Mouse (Mus musculus): ENCODE measurements at regions not wholly inside any gene's neighbourhood (a gene's known extent, or its start where the extent isn't known, plus 50 kb on each side); places are given as distances from the start of the nearest gene placed in this dataset.

DNA sequence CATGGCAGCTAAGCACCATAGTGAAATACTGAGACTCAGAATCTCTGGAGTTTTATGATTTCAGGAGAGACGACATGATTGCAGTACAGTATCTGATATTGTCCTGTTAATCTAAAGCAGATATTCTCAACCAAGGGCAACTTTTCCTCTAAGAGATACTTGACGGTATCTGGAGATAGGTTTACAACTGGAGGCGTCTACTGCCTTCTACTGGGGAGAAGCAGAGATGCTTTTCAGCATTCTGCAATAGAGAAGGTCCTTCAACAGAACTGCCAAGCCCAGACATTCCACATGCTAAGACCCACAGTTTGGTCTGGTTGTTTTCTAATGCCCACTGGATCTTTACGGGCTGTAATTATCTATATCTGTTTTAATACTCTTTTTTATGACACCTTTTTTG, 86.5 kb upstream of the N6amt1 start:
- TF ChIP-seq CTCF (conservative IDR thresholded peaks at IDR 0.05; ENCODE audit: insufficient read depth, insufficient read length, low read depth, low read length) (no peak), POLR2A (IDR thresholded peaks at IDR 0.05; ENCODE audit: low read depth, low read length) (no peak)

Data from kidney, adult 2 months (tissue).